Mouse (Mus musculus): ENCODE data around the gene Ddx54. TPM values are rescaled to one million over a fixed set of nuclear protein-coding genes. Genes with fewer than 3 reads are reported as not detected.
A peak's percentile ranks its signal among the peaks of the same experiment; 100 is the strongest.

Gene Ddx54
- polyA plus RNA-seq, 1 experiment from 2014 or later, result 37.2 TPM

DNA sequence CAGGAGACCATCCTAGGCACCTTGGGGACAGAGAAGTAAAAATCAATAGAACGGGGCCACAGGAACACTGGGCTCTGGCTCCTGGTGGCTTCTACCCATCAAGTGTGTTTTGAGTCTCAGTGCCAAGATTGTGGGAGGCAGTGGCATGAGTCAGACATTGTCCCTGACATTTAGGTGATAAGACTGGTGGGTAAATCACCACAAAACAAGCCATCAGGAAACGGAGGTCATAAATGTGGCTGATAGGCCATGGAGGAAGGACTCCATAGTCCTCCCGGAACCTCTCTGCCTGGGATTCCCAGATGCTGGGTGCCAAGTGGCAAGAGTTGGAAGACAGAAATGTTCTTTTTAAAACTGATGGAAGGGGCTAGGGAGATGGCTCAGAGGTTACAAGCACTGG lies 31.7 kb downstream of the Ddx54 start:
- no peak overlapping the region for H3K27ac ChIP-seq (ENCODE audit: low read depth)
- H3K27me3 ChIP-seq (ENCODE audit: insufficient read depth, low read length), result peaks cover 17% of the 10 kb centered on the region
- 82% methylated on average over 3 of the region's 3 CpGs for WGBS
- H3K9me3 ChIP-seq (ENCODE audit: low read depth, low read length), result no peaks in the 10 kb centered on the region
- ATAC-seq (ENCODE audit: insufficient read depth) (no peak), DNase-seq (no peak)
- H3K4me1 ChIP-seq (ENCODE audit: insufficient read depth), result peaks cover 3% of the 10 kb centered on the region; the same call in 1 of the 2 replicates
- H3K4me3 ChIP-seq (ENCODE audit: low read depth, low read length), result no peak overlapping the region
- H3K4me2 ChIP-seq, result no peak overlapping the region
- TF ChIP-seq CTCF (IDR thresholded peaks at IDR 0.05; ENCODE audit: low read depth), result no peak
- no peaks in the 10 kb centered on the region for H3K36me3 ChIP-seq (ENCODE audit: insufficient read depth)
- no peak overlapping the region for H3K9ac ChIP-seq

DNA sequence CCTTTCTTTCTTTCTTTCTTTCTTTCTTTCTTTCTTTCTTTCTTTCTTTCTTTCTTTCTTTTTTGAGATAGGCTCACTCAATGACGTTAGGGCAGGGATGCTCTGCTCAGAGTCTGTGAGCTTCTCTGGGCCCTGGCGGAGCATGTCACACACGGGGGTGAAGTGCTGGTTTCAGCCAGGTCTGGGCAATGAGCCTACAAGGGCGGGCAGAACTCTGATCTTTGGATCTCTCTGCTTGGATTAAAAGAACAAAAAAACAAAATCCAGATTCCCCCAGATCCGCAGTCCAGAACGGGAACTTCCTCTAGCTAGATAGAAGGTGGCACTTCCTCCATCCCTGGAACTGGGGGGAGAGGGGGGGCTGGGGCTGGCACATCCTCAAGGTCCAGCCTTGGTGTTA lies 33.3 kb downstream of the Ddx54 start:
- Histone ChIP-seq H3K4me1 (ENCODE audit: insufficient read depth) (peaks cover 3% of the 10 kb centered on the region; the same call in 1 of the 2 replicates), H3K9me3 (ENCODE audit: low read depth, low read length) (no peaks in the 10 kb centered on the region), H3K27ac (ENCODE audit: low read depth) (no peak overlapping the region), H3K4me2 (no peak overlapping the region), H3K27me3 (ENCODE audit: insufficient read depth, low read length) (peaks cover 30% of the 10 kb centered on the region), H3K4me3 (ENCODE audit: low read depth, low read length) (no peak overlapping the region), H3K36me3 (ENCODE audit: insufficient read depth) (no peaks in the 10 kb centered on the region), H3K9ac (no peak overlapping the region)
- TF ChIP-seq CTCF (IDR thresholded peaks at IDR 0.05; ENCODE audit: low read depth), result no peak
- no peak for DNase-seq
- no peak for ATAC-seq (ENCODE audit: insufficient read depth)
- 49% methylated on average over 6 of the region's 6 CpGs for WGBS

DNA sequence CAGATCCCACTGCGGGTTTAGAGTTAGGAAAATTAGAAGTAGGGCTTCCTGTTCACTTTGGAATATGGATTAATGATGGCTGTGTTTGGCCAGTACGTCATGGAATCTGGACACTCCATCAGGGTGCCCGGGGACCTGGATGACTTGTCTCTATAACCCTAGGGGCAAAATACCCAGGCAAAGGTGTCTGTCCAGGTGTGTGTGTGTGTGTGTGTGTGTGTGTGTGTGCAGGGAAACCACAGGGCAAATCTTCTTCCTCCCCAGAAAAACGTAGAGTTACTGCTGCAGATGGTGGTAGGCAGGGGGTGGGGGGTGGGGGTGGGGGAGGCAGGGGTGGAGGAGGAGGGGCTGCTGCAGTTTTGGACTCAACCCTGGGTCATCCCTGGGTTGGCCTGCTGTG lies 34.8 kb downstream of the Ddx54 start:
- DNase-seq (no peak), ATAC-seq (ENCODE audit: insufficient read depth) (no peak)
- Histone ChIP-seq H3K4me2 (no peak overlapping the region), H3K27ac (ENCODE audit: low read depth) (no peak overlapping the region), H3K4me1 (ENCODE audit: insufficient read depth) (peaks cover 3% of the 10 kb centered on the region; the same call in 1 of the 2 replicates), H3K9ac (no peak overlapping the region), H3K27me3 (ENCODE audit: insufficient read depth, low read length) (peaks cover 30% of the 10 kb centered on the region), H3K4me3 (ENCODE audit: low read depth, low read length) (no peak overlapping the region), H3K9me3 (ENCODE audit: low read depth, low read length) (no peaks in the 10 kb centered on the region), H3K36me3 (ENCODE audit: insufficient read depth) (no peaks in the 10 kb centered on the region)
- TF ChIP-seq CTCF (IDR thresholded peaks at IDR 0.05; ENCODE audit: low read depth), result no peak
- 55% methylated on average over 4 of the region's 4 CpGs for WGBS

DNA sequence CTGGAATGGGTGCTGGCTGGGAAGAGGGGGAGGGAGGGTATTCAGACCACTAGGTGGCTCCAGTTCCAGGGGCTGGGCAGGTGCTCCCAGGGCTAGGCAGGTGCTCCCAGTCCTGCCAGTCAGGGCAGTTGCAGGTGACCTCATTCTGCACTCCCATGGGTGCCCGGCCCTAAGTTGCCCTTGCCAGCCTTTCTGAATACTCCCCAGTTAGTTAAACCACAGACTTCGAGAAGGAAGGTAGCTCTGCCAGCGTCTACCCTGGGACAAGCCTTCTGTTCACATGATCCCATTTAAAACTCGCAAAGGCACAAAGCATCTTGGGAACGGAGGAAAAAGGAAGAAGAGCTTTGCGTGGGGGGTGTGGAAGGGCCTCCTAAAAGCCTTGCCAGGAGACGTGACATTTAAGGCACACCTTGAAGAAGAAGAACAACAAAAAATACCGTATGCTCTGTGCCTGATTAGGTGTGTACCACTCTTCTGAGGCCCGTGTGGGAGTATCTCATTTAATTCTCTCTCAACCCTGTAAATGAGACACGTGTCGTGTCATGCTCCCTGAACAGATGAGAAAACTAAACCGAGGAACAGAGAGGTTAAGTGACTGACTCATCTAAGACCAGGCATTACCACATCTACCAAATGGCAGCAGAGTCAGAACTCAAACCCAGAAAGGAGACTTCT lies 35.4 kb downstream of the Ddx54 start:
- peak overlapping the region; percentile 57 for H3K4me2 ChIP-seq
- H3K27me3 ChIP-seq (ENCODE audit: insufficient read depth, low read length), result peaks cover 30% of the 10 kb centered on the region
- H3K4me1 ChIP-seq (ENCODE audit: insufficient read depth), result peaks cover 3% of the 10 kb centered on the region; the same call in 1 of the 2 replicates
- WGBS, result 30% methylated on average over 12 of the region's 12 CpGs
- DNase-seq, result no peak
- no peak for ATAC-seq (ENCODE audit: insufficient read depth)
- no peak overlapping the region for H3K27ac ChIP-seq (ENCODE audit: low read depth)
- H3K9ac ChIP-seq, result no peak overlapping the region
- 0 out of 2 replicates have a peak, but pooled peaks have one; percentile 4 for TF ChIP-seq CTCF (IDR thresholded peaks at IDR 0.05; ENCODE audit: low read depth)
- no peaks in the 10 kb centered on the region for H3K9me3 ChIP-seq (ENCODE audit: low read depth, low read length)
- H3K36me3 ChIP-seq (ENCODE audit: insufficient read depth), result no peaks in the 10 kb centered on the region
- H3K4me3 ChIP-seq (ENCODE audit: low read depth, low read length), result peak overlapping the region; percentile 28; the same call in 1 of the 2 replicates

DNA sequence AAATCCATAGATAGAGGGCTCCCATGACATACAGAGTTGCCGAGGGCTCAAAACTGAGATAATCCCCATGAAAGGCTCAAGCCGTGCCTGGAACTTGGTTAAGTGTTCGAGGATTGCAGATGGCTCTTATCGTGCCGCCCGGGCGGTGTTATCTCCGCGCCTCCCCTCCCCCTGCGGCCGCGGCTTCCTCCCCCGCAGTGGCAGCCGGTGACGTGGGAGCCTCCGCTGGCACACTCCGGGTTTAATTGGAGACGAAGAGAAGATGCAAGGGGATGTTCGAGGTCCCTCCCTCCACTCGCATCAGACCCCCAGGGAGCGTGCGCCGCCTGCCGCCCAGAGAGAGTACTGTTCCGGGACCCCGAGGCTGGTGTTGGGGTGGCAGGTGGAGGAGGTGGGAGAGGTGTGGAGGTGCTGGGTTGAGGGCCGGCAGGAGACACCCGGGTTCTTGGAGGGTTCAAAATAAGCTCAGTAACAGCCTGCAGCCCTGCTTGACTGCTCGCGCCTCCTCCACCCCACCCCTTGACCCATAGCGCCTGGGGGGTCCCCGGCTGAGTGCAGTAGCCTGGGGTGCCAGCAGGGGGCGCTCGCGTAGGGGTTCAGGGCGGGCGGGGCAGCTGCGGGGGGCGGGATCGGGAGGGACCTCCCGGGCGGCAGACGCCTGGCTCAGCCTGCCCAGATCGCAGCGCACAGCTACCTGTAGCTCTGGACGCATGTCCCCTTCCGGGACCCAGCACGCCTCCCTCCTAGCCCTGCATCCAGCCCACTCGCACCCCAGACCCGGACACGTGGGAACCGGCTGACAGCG lies 36.2 kb downstream of the Ddx54 start, which contains the start of gene Rasal1:
TSS of gene Rasal1 (plus strand) at position 244 of the 805 bp plus-strand sequence.
- DNase-seq, result peak; percentile 44
- Histone ChIP-seq H3K27me3 (ENCODE audit: insufficient read depth, low read length) (peaks cover 30% of the 10 kb centered on the region), H3K9me3 (ENCODE audit: low read depth, low read length) (no peaks in the 10 kb centered on the region), H3K27ac (ENCODE audit: low read depth) (no peak within 1 kb of the TSS), H3K4me3 (ENCODE audit: low read depth, low read length) (peak within 1 kb of the TSS; percentile 28), H3K4me2 (peak within 1 kb of the TSS; percentile 57), H3K36me3 (ENCODE audit: insufficient read depth) (no peaks in the 10 kb centered on the region), H3K4me1 (ENCODE audit: insufficient read depth) (peaks cover 3% of the 10 kb centered on the region; the same call in 1 of the 2 replicates), H3K9ac (peak within 1 kb of the TSS; percentile 20; the same call in 1 of the 2 replicates)
- TF ChIP-seq CTCF (IDR thresholded peaks at IDR 0.05; ENCODE audit: low read depth), result peak; percentile 57
- under 1% methylated on average over 46 of the region's 53 CpGs for WGBS
- ATAC-seq (ENCODE audit: insufficient read depth), result peak; percentile 72; the same call in 1 of the 2 replicates

DNA sequence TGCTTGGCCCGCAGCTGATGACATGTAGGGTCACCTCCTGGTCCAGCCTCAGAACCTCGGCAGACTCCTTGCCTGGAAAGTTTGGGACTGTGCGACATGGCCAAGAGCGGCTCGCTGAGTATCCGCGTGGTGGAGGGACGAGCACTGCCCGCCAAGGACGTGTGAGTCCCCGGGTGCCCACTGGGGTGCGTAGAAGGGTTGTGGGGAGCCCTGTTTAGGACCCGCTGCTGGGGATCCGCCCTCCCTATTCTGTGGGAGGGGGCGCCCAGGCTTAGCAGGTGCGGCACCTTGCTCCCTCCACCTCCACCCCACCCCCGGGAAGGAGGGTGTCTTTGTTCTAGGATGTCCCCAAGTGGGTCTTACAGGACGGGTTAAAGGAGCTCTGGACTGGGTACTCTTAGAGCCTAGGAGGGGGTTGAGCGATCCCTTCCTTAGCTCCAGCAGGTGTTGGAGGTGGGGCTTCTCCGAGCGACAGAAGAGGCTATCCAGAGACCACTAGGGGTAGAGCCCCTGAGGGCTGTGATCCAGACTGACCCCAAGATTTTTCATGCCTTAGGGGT lies 36.9 kb downstream of the Ddx54 start:
- Histone ChIP-seq H3K4me3 (ENCODE audit: low read depth, low read length) (peak overlapping the region; percentile 28), H3K9me3 (ENCODE audit: low read depth, low read length) (no peaks in the 10 kb centered on the region), H3K36me3 (ENCODE audit: insufficient read depth) (no peaks in the 10 kb centered on the region), H3K27ac (ENCODE audit: low read depth) (no peak overlapping the region), H3K4me2 (peak overlapping the region; percentile 57), H3K27me3 (ENCODE audit: insufficient read depth, low read length) (peaks cover 30% of the 10 kb centered on the region), H3K4me1 (ENCODE audit: insufficient read depth) (peaks cover 3% of the 10 kb centered on the region; the same call in 1 of the 2 replicates), H3K9ac (peak overlapping the region; percentile 20; the same call in 1 of the 2 replicates)
- TF ChIP-seq CTCF (IDR thresholded peaks at IDR 0.05; ENCODE audit: low read depth), result peak; percentile 27
- DNase-seq (peak; percentile 13), ATAC-seq (ENCODE audit: insufficient read depth) (peak; percentile 75)
- 4% methylated on average over 21 of the region's 21 CpGs for WGBS

Measured in lung, embryonic 14.5 days (tissue).